Mouse (Mus musculus) forebrain, embryonic 12.5 days (tissue): ENCODE measurements around the gene Trim72. TPM values are rescaled to one million over a fixed set of nuclear protein-coding genes. Genes with fewer than 3 reads are reported as not detected.
"Not testable (repeated sequence)": the region's sequence is repeated elsewhere in the genome, so short reads cannot be mapped to it uniquely, and the experiment has no call there.

Experiments used
- ATAC-seq: fragments of 200-750 bp; cut with Nextera tagmentation; 2 replicates; pipeline ENCODE4 v1.8.0; 2017; ENCODE audit warnings: moderate TSS enrichment; ENCODE audit not compliant: low FRiP score
- H3K27ac ChIP-seq: fragments of 300-500 bp; sonication (generic); 2 replicates; pipeline ENCODE4 v1.5.1; 2016; ENCODE audit warnings: mild to moderate bottlenecking
- H3K27me3 ChIP-seq: fragments of 300-500 bp; sonication (generic); 2 replicates; pipeline ENCODE4 v1.6.1; 2016; ENCODE audit warnings: mild to moderate bottlenecking
- H3K36me3 ChIP-seq: fragments of 300-500 bp; sonication (generic); replicated peaks from 2 replicates; pipeline ENCODE4 v1.6.1; 2016; ENCODE audit warnings: mild to moderate bottlenecking
- H3K4me1 ChIP-seq: fragments of 300-500 bp; sonication (generic); 2 replicates; pipeline ENCODE4 v1.6.1; 2016
- H3K4me2 ChIP-seq: fragments of 300-500 bp; sonication (generic); 2 replicates; pipeline ENCODE4 v1.6.1; 2016; ENCODE audit warnings: mild to moderate bottlenecking, moderate library complexity
- H3K4me3 ChIP-seq: fragments of 300-500 bp; sonication (generic); replicated peaks from 2 replicates; pipeline ENCODE4 v1.5.1; 2016; ENCODE audit warnings: mild to moderate bottlenecking
- H3K9ac ChIP-seq: fragments of 300-500 bp; sonication (generic); 2 replicates; pipeline ENCODE4 v1.6.1; 2016; ENCODE audit warnings: mild to moderate bottlenecking
- H3K9me3 ChIP-seq: fragments of 300-500 bp; sonication (generic); 2 replicates; pipeline ENCODE4 v1.6.1; 2016
- WGBS: fragments of 180-500 bp; shearing (Covaris S2); methylation state at CpG from one replicate; pipeline ENCODE4 v1.1.7; 2016; 5-methylcytosine and 5-hydroxymethylcytosine counted together
- polyA plus RNA-seq: library from polyadenylated mRNA; unstranded; fragments of >200 nt; fragmentation: Nextera tagmentation; extraction: Ambion mirVana; gene quantifications from 2 replicates; pipeline ENCODE4 v1.2.1, GENCODE M21; 2016

The Trim72 gene
- polyA plus RNA-seq, 1 experiment from 2014 or later, result not detected

DNA sequence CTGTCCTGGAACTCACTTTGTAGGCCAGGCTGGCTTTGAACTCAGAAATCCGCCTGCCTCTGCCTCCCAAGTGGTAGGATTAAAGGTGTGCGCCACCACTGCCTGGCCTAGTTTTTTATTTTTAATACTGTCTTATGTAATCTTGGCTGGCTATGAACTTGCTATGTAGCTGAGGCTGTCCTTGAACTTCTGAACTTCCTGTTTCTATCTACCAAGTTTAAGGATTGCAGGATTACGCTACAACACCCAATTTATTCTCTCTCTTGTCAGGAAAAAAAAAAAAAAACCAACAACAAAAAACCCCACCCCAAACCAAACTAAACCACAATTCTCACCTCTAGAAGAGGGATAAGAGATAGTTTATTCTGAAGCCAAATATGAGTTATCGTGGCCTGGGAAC, 29.9 kb downstream of the Trim72 start:
- H3K36me3 ChIP-seq, result no peaks in the 10 kb centered on the region
- 94% methylated on average over 4 of the region's 4 CpGs for WGBS
- H3K4me1 ChIP-seq, result no peaks in the 10 kb centered on the region
- no peaks in the 10 kb centered on the region for H3K27me3 ChIP-seq
- no peak overlapping the region for H3K4me2 ChIP-seq
- H3K9me3 ChIP-seq, result no peaks in the 10 kb centered on the region
- H3K4me3 ChIP-seq, result no peak overlapping the region
- ATAC-seq, result no peak
- H3K9ac ChIP-seq, result no peak overlapping the region
- no peak overlapping the region for H3K27ac ChIP-seq

DNA sequence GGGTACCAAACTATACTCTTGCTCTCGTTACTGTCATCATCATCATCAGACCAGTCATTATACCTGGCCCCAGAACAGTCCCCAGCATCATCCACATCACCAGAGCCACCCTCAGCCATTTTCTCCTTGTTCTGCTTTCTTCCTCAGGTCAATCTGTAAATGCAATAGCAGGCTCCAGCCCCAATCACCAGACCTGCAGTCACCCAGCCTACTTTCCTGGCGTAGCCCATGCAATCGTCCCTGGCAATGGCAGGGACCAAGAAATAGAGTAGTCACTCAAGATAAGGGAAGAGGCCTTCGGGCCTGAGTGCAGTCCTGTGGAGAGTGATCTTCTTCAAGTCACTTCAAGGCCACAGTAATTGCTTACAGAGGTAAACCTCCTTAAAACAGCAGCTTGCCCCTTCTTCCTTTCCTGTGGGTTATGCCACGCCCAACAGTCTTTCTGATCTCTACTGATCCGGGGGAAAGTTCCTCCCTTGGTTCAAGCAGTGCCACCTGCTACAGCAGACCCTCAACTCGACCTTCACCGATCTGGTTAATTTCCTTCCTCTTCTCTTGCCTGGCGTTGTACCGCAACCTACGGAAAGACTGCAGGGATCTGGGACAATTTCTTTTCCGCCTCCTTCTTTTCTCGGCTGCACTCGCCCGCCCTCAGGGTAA, 38.5 kb downstream of the Trim72 start:
- not testable (repeated sequence) for H3K4me2 ChIP-seq, H3K27ac ChIP-seq, H3K9me3 ChIP-seq, H3K9ac ChIP-seq, H3K4me3 ChIP-seq, H3K4me1 ChIP-seq, ATAC-seq, H3K27me3 ChIP-seq, H3K36me3 ChIP-seq
- WGBS, result 87% methylated on average over 15 of the region's 15 CpGs

DNA sequence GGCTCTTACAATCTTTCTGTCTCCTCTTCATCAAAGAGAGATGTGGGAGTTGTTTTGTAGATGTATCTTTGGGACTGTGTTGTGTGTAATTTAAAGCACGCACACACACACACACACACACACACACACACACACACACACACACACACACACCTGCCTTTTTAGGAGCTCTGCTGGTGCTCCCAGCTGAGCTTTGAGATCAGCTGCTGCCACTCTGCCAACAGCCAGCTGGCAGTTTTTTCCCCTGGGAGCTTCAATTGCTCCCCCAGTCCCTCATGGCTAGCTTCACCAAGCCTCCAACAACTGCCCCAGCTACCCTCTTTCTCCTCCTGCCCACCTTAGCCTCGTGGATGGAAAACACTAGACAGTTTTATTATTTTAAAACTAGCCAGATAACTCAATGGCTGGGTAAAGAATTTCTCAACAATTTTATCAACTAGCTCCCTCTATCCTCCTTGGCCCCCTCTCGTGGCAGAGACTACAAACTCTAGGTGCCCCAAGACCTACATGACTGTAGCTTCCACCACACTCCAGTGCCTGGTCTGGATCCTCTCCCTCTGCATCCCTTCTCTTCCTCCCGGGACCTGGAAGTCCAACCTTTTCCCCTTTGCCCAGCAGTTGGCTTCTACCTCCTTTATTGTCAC, 40.5 kb downstream of the Trim72 start:
- Histone ChIP-seq H3K27ac (no peak overlapping the region), H3K27me3 (no peaks in the 10 kb centered on the region)
- no peak for ATAC-seq

DNA sequence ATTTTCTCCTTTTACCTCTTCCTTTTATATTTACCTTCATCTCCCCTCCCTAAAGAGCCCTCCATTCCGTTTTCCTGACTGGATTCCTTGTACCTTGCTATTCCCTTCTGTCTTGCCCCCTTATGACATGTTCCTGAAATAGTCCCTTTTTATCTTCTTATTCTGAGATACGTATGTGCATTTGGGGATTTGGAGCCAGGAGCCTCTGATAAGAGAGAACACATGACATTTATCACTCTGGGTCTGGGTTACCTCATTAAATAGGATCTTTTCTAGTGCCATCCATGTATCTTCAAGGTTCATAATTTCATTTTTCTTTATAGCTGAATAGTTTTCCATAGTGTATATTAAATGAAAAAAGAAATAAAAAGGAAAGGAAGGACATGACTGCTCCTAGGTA, 41.9 kb downstream of the Trim72 start:
- Histone ChIP-seq H3K9ac (no peak overlapping the region), H3K4me1 (no peaks in the 10 kb centered on the region), H3K4me3 (no peak overlapping the region), H3K27ac (no peak overlapping the region), H3K36me3 (no peaks in the 10 kb centered on the region), H3K27me3 (no peaks in the 10 kb centered on the region), H3K9me3 (no peaks in the 10 kb centered on the region), H3K4me2 (no peak overlapping the region)
- 67% methylated on average over 2 of the region's 2 CpGs for whole genome bisulfite sequencing
- no peak for ATAC-seq

More for the DNA sequence above, 40.5 kb downstream of the Trim72 start:
- H3K36me3 ChIP-seq, result no peaks in the 10 kb centered on the region
- no peak overlapping the region for H3K9ac ChIP-seq
- no peaks in the 10 kb centered on the region for H3K4me1 ChIP-seq
- WGBS, result 81% methylated on average over 4 of the region's 4 CpGs
- no peaks in the 10 kb centered on the region for H3K9me3 ChIP-seq
- H3K4me2 ChIP-seq, result no peak overlapping the region
- H3K4me3 ChIP-seq, result no peak overlapping the region

DNA sequence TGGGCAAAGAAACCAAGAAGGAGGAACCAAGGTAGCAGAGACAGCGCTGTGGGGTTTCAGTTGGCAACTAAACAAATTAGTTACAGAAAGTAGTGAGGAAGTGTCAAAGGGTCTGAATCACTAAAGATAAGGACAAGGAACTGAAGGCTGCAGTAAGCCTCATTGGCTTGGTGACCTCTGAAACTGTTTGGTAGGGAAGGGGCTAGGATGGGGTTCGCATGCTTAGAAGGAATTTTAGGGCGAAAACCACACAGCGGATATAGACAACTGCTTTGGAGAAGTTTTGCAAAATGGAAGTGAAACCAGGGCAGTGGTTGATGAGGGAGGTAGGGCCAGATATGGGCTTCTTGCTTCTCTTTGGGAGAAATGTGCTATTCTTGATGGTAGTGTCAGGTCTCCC, 45.1 kb downstream of the Trim72 start:
- 96% methylated on average over 4 of the region's 4 CpGs for WGBS
- H3K9ac ChIP-seq, result no peak overlapping the region
- no peaks in the 10 kb centered on the region for H3K9me3 ChIP-seq
- H3K27me3 ChIP-seq, result no peaks in the 10 kb centered on the region
- no peak for ATAC-seq
- H3K36me3 ChIP-seq, result no peaks in the 10 kb centered on the region
- no peaks in the 10 kb centered on the region for H3K4me1 ChIP-seq
- no peak overlapping the region for H3K4me2 ChIP-seq
- H3K27ac ChIP-seq, result no peak overlapping the region
- H3K4me3 ChIP-seq, result no peak overlapping the region

DNA sequence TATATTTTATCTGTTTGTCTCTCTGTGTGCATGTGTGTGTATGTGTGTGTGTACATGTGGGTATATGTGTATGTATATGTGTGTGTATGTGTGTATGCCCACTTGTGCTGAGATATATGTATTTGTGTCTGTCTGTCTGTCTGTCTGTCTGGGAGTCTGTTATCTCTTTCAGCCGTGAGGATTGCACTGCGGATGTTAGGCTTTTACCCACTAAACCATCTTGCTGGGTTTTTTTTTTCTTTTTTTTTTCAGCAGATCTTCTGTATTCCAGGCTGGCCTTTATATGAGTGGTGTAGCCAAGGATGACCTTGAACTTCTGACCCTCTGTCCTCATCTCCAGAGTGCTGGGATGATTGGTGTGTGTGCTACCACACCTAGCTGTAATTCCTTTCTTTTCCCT, 45.5 kb downstream of the Trim72 start:
- H3K4me3 ChIP-seq, result no peak overlapping the region
- 94% methylated on average over 2 of the region's 2 CpGs for WGBS
- no peaks in the 10 kb centered on the region for H3K4me1 ChIP-seq
- H3K9ac ChIP-seq, result no peak overlapping the region
- no peaks in the 10 kb centered on the region for H3K27me3 ChIP-seq
- no peak overlapping the region for H3K27ac ChIP-seq
- no peaks in the 10 kb centered on the region for H3K9me3 ChIP-seq
- ATAC-seq, result no peak
- no peak overlapping the region for H3K4me2 ChIP-seq
- H3K36me3 ChIP-seq, result no peaks in the 10 kb centered on the region

DNA sequence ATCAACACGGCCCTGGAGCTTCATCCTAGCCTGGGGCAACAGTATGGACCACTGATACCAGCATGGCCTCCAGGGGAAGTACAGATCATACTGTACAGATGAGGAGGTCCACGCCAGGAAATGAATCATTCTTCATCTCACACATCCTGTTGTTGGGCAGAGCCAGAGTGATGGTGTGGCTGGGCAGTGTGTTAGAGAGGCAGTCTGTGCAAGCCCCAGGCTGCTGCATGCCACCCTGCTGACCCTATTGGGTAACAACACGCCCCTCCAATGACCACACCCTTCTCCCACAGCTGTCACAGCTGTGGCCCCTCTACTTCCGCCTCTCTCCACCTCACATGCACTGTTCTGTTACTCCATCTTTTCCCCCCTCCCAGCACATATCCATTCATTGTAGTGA, 47.0 kb downstream of the Trim72 start:
- no peaks in the 10 kb centered on the region for H3K9me3 ChIP-seq
- no peak overlapping the region for H3K4me3 ChIP-seq
- H3K36me3 ChIP-seq, result no peaks in the 10 kb centered on the region
- no peak for ATAC-seq
- H3K27me3 ChIP-seq, result no peaks in the 10 kb centered on the region
- H3K4me1 ChIP-seq, result no peaks in the 10 kb centered on the region
- H3K4me2 ChIP-seq, result no peak overlapping the region
- 80% methylated on average over 3 of the region's 4 CpGs for WGBS
- no peak overlapping the region for H3K9ac ChIP-seq
- no peak overlapping the region for H3K27ac ChIP-seq

DNA sequence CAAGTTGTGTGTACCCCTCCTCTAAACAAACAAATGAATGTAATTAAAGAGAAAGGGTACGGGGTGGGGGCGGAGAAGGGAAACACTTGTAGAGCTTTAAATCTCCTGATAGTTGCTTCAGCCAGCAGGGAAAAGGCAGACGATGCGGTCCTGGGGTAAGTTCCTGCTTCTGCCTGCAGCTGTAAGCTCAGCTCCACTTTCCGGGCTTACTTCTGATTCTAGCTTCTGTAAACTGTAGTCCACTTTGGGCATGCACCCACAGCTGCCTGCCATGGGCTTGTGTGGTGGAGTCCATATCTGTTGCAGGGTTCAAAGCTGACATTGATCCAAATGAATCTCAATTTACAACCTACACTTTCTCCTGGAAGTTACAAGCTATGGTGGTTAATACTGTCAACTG, 49.3 kb downstream of the Trim72 start:
- H3K4me2 ChIP-seq, result no peak overlapping the region

DNA sequence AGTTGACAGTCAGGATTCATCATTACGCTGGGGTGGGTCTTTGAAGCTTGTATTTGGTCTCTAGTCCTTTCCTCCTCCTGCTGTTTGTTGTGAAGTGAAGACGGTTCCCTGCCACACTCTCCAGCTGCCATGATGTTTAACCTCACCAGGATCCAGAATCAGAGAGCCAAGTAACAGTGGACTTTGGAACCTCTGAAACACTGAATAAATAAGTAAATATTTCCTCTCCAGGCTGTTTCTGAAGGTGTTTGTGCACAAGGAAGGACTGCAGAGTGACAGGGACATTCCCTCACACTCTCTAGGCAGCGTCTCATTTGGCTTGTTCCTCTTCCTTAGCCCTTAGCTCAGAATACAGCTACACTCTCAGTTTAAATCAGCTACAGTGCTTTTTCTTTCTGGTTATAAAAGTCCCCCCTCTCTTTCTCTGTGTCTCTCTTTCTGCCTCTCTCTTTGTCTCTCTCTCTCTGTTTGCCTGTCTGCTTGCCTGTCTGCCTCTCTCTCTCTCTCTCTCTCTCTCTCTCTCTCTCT, 53.2 kb downstream of the Trim72 start:
- H3K4me3 ChIP-seq, result no peak overlapping the region
- H3K9me3 ChIP-seq, result no peaks in the 10 kb centered on the region
- WGBS, result 81% methylated on average over 3 of the region's 3 CpGs
- H3K27ac ChIP-seq, result no peak overlapping the region
- ATAC-seq, result no peak
- H3K9ac ChIP-seq, result no peak overlapping the region
- no peaks in the 10 kb centered on the region for H3K36me3 ChIP-seq
- no peak overlapping the region for H3K4me2 ChIP-seq
- H3K27me3 ChIP-seq, result no peaks in the 10 kb centered on the region
- no peaks in the 10 kb centered on the region for H3K4me1 ChIP-seq

More for the DNA sequence above, 49.3 kb downstream of the Trim72 start:
- Histone ChIP-seq H3K4me1 (no peaks in the 10 kb centered on the region), H3K27ac (no peak overlapping the region), H3K27me3 (no peaks in the 10 kb centered on the region), H3K36me3 (no peaks in the 10 kb centered on the region), H3K4me3 (no peak overlapping the region), H3K9ac (no peak overlapping the region), H3K9me3 (no peaks in the 10 kb centered on the region)
- 82% methylated on average over 5 of the region's 5 CpGs for WGBS
- ATAC-seq, result no peak

DNA sequence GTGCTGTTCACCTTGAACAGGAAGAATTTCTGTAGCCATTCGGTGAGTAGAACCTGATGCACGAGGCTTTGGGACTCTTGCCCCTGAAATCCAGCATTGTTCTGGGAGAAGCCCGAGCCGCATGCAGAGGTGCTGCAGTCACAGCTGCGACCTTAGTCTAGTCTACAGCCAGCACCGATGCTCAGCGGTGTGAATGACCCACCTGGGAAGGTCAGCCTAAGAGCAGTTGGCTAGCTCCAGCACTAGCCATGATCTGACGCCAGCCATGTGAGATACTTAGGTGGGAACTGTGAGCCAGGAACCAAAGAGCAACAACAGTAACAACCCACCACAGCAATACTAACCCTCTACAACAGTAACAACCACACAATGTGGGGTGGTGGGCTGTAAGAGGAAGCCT, 54.1 kb downstream of the Trim72 start:
- no peak for ATAC-seq
- no peak overlapping the region for H3K4me3 ChIP-seq
- H3K9me3 ChIP-seq, result no peaks in the 10 kb centered on the region
- H3K27me3 ChIP-seq, result no peaks in the 10 kb centered on the region
- no peaks in the 10 kb centered on the region for H3K36me3 ChIP-seq
- WGBS, result 87% methylated on average over 8 of the region's 8 CpGs
- H3K9ac ChIP-seq, result no peak overlapping the region
- no peaks in the 10 kb centered on the region for H3K4me1 ChIP-seq
- no peak overlapping the region for H3K4me2 ChIP-seq
- no peak overlapping the region for H3K27ac ChIP-seq

DNA sequence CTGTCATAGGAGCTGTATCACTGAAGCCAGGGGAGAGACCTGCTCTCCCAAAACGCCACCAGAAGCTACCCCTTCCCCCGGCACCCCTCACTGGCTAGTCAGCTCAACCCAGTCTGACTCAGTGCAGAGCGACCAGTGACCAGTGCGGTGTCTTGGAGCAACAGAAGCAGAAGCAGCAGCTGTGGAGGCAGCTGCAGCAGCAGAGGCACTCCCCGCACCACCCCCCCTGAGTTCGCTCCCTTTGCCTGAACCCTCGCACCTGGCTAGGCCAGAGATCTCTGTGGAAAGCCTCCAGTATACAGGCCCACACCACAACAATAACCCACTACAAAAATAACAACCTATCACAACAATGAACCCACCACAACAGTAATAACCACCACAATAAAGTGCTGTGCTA, 54.8 kb downstream of the Trim72 start:
- 81% methylated on average over 7 of the region's 7 CpGs for WGBS
- no peaks in the 10 kb centered on the region for H3K36me3 ChIP-seq
- H3K9ac ChIP-seq, result no peak overlapping the region
- no peak overlapping the region for H3K4me3 ChIP-seq
- H3K27ac ChIP-seq, result no peak overlapping the region
- no peak overlapping the region for H3K4me2 ChIP-seq
- H3K27me3 ChIP-seq, result no peaks in the 10 kb centered on the region
- H3K4me1 ChIP-seq, result no peaks in the 10 kb centered on the region
- ATAC-seq, result no peak
- H3K9me3 ChIP-seq, result no peaks in the 10 kb centered on the region

DNA sequence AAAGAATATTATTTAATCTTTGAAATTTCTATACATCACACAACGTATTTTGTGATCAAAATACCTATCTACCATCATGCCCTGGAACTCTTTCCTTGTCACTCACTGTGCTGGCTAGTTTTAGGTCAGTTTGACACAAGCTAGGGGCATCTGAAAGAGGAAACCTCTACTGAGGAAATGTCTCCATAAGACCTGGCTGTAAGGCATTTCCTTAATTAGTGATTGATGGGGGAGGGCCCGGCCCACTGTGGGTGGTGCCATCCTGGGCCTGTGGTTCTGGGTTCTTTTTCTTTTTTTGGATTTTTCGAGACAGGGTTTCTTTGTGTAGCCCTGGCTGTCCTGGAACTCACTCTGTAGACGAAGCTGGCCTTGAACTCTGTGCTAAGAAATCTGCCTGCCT, 55.3 kb downstream of the Trim72 start:
- Histone ChIP-seq H3K4me3 (no peak overlapping the region), H3K9ac (no peak overlapping the region), H3K4me2 (no peak overlapping the region), H3K4me1 (no peaks in the 10 kb centered on the region), H3K36me3 (no peaks in the 10 kb centered on the region), H3K27me3 (no peaks in the 10 kb centered on the region), H3K27ac (no peak overlapping the region), H3K9me3 (no peaks in the 10 kb centered on the region)
- 90% methylated on average over 4 of the region's 4 CpGs for WGBS
- no peak for ATAC-seq
